Mouse (Mus musculus): ENCODE measurements around the gene Fbln2. TPM values are rescaled to one million over a fixed set of nuclear protein-coding genes. Genes with fewer than 3 reads are reported as not detected.
A peak's percentile ranks its signal among the peaks of the same experiment; 100 is the strongest.

Gene Fbln2
- total and polyA plus RNA-seq, 3 experiments: 55.8 to 117 (median 56.9) TPM

DNA sequence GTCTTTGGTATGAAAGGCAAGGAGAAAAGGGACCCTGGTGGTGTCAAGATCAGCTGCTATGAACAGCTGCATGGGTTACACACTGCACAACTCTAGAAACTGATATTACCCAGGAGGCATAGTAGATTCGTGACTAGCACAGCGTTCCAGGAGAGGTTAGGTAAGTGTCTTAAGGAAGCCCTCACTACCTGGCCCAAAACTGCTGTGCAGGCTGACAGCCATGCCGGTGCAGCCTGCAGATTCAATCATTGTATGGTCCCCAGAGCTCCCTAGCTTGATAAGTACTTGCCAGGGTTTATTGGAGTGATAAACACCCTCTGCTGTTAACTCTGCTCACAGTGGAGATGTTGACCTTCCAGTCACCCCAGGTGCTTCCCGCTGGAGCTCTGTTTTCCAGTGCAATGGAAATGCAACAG, 30.2 kb upstream of the Fbln2 start:
- TF ChIP-seq POLR2A (IDR thresholded peaks at IDR 0.05; ENCODE audit: insufficient read depth, low read depth, low read length) (no peak), CTCF (IDR thresholded peaks at IDR 0.05) (no peak), EP300 (IDR thresholded peaks at IDR 0.05; ENCODE audit: insufficient read depth, low read depth, low read length) (no peak)
- Histone ChIP-seq H3K27ac (peak overlapping the region; percentile 73), H3K9ac (ENCODE audit: low read depth, low read length) (no peak overlapping the region), H3K27me3 (ENCODE audit: control insufficient read depth, insufficient read depth, low read length) (no peaks in the 10 kb centered on the region), H3K79me2 (replicated peaks; ENCODE audit: control insufficient read depth, insufficient read depth, low read length) (no peaks in the 10 kb centered on the region), H3K4me1 (ENCODE audit: control insufficient read depth, insufficient read depth, low read length) (peaks cover 32% of the 10 kb centered on the region), H3K4me3 (no peak overlapping the region), H3K36me3 (ENCODE audit: control insufficient read depth, insufficient read depth, low read length) (no peaks in the 10 kb centered on the region)
- 35% methylated on average over 4 of the region's 4 CpGs for WGBS
- DNase-seq: peak in 1 of 2 experiments; percentile 38
- intact Hi-C loops (cut with DNase I): no loop called here

- DNase-seq: no peak
- H3K9ac ChIP-seq (ENCODE audit: low read depth, low read length): no peak overlapping the region
- no peaks in the 10 kb centered on the region for H3K27me3 ChIP-seq (ENCODE audit: control insufficient read depth, insufficient read depth, low read length)
- intact Hi-C loops (cut with DNase I): no loop called here
- H3K4me3 ChIP-seq: no peak overlapping the region
- peaks cover 38% of the 10 kb centered on the region for H3K4me1 ChIP-seq (ENCODE audit: control insufficient read depth, insufficient read depth, low read length)
- H3K79me2 ChIP-seq (replicated peaks; ENCODE audit: control insufficient read depth, insufficient read depth, low read length): no peaks in the 10 kb centered on the region
- H3K36me3 ChIP-seq (ENCODE audit: control insufficient read depth, insufficient read depth, low read length): no peaks in the 10 kb centered on the region
- 29% methylated on average over 1 of the region's 1 CpGs for WGBS
- TF ChIP-seq CTCF (IDR thresholded peaks at IDR 0.05) (no peak), EP300 (IDR thresholded peaks at IDR 0.05; ENCODE audit: insufficient read depth, low read depth, low read length) (no peak), POLR2A (IDR thresholded peaks at IDR 0.05; ENCODE audit: insufficient read depth, low read depth, low read length) (no peak)
- peak overlapping the region; percentile 73 for H3K27ac ChIP-seq
Measured at GRCm38 (mm10) chr6:91183041-91183440, 29.2 kb upstream of the Fbln2 start.

GRCm38 (mm10) chr6:91183980-91184379, 28.3 kb upstream of the Fbln2 start:
- H3K27ac ChIP-seq: peak overlapping the region; percentile 73
- WGBS: 43% methylated on average over 2 of the region's 2 CpGs
- H3K9ac ChIP-seq (ENCODE audit: low read depth, low read length): no peak overlapping the region
- no peak overlapping the region for H3K4me3 ChIP-seq
- no peaks in the 10 kb centered on the region for H3K36me3 ChIP-seq (ENCODE audit: control insufficient read depth, insufficient read depth, low read length)
- no peaks in the 10 kb centered on the region for H3K27me3 ChIP-seq (ENCODE audit: control insufficient read depth, insufficient read depth, low read length)
- H3K79me2 ChIP-seq (replicated peaks; ENCODE audit: control insufficient read depth, insufficient read depth, low read length): no peaks in the 10 kb centered on the region
- H3K4me1 ChIP-seq (ENCODE audit: control insufficient read depth, insufficient read depth, low read length): peaks cover 40% of the 10 kb centered on the region
- intact Hi-C loops (cut with DNase I): loop anchor here (2.0 kb wide), 1 partner anchor 29 kb away; the partner anchor contains the start of gene Fbln2
- peak; percentile 65 to 68 for DNase-seq
- TF ChIP-seq POLR2A (IDR thresholded peaks at IDR 0.05; ENCODE audit: insufficient read depth, low read depth, low read length) (no peak), EP300 (IDR thresholded peaks at IDR 0.05; ENCODE audit: insufficient read depth, low read depth, low read length) (0 out of 2 replicates have a peak, but pooled peaks have one; percentile 64)

- DNase-seq: peak in 1 of 2 experiments; percentile 37
- intact Hi-C loops (cut with DNase I): loop anchor here (2.0 kb wide), 1 partner anchor 28 kb away; the partner anchor contains the start of gene Fbln2
- 77% methylated on average over 3 of the region's 3 CpGs for WGBS
Measured at GRCm38 (mm10) chr6:91184776-91185175, 27.5 kb upstream of the Fbln2 start.

DNA sequence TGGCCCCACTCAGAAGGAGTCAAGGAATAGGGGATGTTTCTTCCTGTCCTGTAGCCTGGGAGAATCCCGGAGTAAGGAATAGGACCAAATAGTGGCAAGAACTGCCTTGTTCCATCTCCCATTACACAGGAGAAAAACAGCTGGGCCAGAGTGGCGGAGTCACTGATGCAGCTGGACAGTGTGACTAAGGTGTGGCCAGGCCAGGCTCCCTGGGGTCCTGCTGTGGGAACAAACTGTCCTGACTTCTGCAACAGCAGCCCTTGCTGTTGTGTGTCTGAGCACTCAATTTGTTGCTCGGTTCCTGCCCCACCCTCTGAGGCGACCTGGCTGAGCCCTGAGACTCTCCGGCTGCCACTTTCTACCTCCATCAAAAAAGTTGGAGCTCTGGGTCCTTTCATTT, 26.8 kb upstream of the Fbln2 start:
- Histone ChIP-seq H3K27ac (peak overlapping the region; percentile 43), H3K36me3 (ENCODE audit: control insufficient read depth, insufficient read depth, low read length) (no peaks in the 10 kb centered on the region), H3K4me3 (no peak overlapping the region), H3K27me3 (ENCODE audit: control insufficient read depth, insufficient read depth, low read length) (no peaks in the 10 kb centered on the region), H3K79me2 (replicated peaks; ENCODE audit: control insufficient read depth, insufficient read depth, low read length) (no peaks in the 10 kb centered on the region), H3K4me1 (ENCODE audit: control insufficient read depth, insufficient read depth, low read length) (peaks cover 35% of the 10 kb centered on the region), H3K9ac (ENCODE audit: low read depth, low read length) (no peak overlapping the region)
- intact Hi-C loops (cut with DNase I): loop anchor here (2.0 kb wide), 1 partner anchor 27 kb away; the partner anchor contains the start of gene Fbln2
- DNase-seq: peak; percentile 80 to 84
- TF ChIP-seq EP300 (IDR thresholded peaks at IDR 0.05; ENCODE audit: insufficient read depth, low read depth, low read length) (peak; percentile 97), CTCF (IDR thresholded peaks at IDR 0.05) (no peak)
- WGBS: 60% methylated on average over 5 of the region's 5 CpGs

More at GRCm38 (mm10) chr6:91184776-91185175, 27.5 kb upstream of the Fbln2 start:
- no peak for TF ChIP-seq CTCF (IDR thresholded peaks at IDR 0.05)
- no peak for TF ChIP-seq POLR2A (IDR thresholded peaks at IDR 0.05; ENCODE audit: insufficient read depth, low read depth, low read length)
- Histone ChIP-seq H3K9ac (ENCODE audit: low read depth, low read length) (no peak overlapping the region), H3K79me2 (replicated peaks; ENCODE audit: control insufficient read depth, insufficient read depth, low read length) (no peaks in the 10 kb centered on the region), H3K4me1 (ENCODE audit: control insufficient read depth, insufficient read depth, low read length) (peaks cover 40% of the 10 kb centered on the region), H3K36me3 (ENCODE audit: control insufficient read depth, insufficient read depth, low read length) (no peaks in the 10 kb centered on the region), H3K27ac (peak overlapping the region; percentile 43), H3K27me3 (ENCODE audit: control insufficient read depth, insufficient read depth, low read length) (no peaks in the 10 kb centered on the region), H3K4me3 (no peak overlapping the region)

GRCm38 (mm10) chr6:91186161-91186931, 25.9 kb upstream of the Fbln2 start:
- H3K4me1 ChIP-seq (ENCODE audit: control insufficient read depth, insufficient read depth, low read length): peaks cover 30% of the 10 kb centered on the region
- no peaks in the 10 kb centered on the region for H3K36me3 ChIP-seq (ENCODE audit: control insufficient read depth, insufficient read depth, low read length)
- no peak overlapping the region for H3K9ac ChIP-seq (ENCODE audit: low read depth, low read length)
- peak overlapping the region; percentile 36 for H3K27ac ChIP-seq
- intact Hi-C loops (cut with DNase I): no loop called here
- WGBS: 71% methylated on average over 4 of the region's 4 CpGs
- no peaks in the 10 kb centered on the region for H3K27me3 ChIP-seq (ENCODE audit: control insufficient read depth, insufficient read depth, low read length)
- DNase-seq: no peak
- TF ChIP-seq CTCF (IDR thresholded peaks at IDR 0.05) (peak; percentile 75), EP300 (IDR thresholded peaks at IDR 0.05; ENCODE audit: insufficient read depth, low read depth, low read length) (no peak), POLR2A (IDR thresholded peaks at IDR 0.05; ENCODE audit: insufficient read depth, low read depth, low read length) (no peak)
- no peak overlapping the region for H3K4me3 ChIP-seq
- no peaks in the 10 kb centered on the region for H3K79me2 ChIP-seq (replicated peaks; ENCODE audit: control insufficient read depth, insufficient read depth, low read length)

Data from heart, adult 2 months (tissue).